Mouse (Mus musculus): ENCODE measurements around the gene Nat8l. TPM values are rescaled to one million over a fixed set of nuclear protein-coding genes. Genes with fewer than 3 reads are reported as not detected.

The Nat8l gene
- polyA plus RNA-seq, 1 experiment from 2014 or later, result 0.47 TPM

DNA sequence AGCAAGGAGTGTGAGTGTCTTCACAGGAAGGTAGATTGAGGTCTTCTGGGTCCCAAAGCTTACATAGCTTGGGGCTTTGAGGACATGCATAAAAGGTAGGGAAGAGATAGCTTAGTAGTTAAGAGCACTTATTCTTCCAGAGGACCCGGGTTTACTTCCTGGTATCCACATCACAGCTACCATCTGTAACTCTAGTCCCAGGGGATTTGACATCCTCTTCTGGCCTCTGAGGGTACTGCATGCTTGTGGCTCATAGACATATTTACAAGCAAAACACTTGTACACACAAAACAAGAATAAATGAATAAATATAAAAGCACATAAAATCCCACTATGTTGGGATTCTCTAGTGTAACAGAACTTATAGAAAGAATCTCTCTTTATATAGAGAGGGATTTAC is 18.9 kb downstream of the Nat8l start:
- H3K4me1 ChIP-seq, result no peaks in the 10 kb centered on the region
- H3K9me3 ChIP-seq, result no peaks in the 10 kb centered on the region
- WGBS, result 66% methylated on average over 1 of the region's 1 CpGs
- no peak overlapping the region for H3K27ac ChIP-seq (replicated peaks)
- no peak overlapping the region for H3K4me3 ChIP-seq
- DNase-seq (ENCODE audit: low spot score), result no peak
- H3K36me3 ChIP-seq (replicated peaks), result no peaks in the 10 kb centered on the region
- no peaks in the 10 kb centered on the region for H3K27me3 ChIP-seq (replicated peaks; ENCODE audit: low read depth, poor library complexity, severe bottlenecking)

DNA sequence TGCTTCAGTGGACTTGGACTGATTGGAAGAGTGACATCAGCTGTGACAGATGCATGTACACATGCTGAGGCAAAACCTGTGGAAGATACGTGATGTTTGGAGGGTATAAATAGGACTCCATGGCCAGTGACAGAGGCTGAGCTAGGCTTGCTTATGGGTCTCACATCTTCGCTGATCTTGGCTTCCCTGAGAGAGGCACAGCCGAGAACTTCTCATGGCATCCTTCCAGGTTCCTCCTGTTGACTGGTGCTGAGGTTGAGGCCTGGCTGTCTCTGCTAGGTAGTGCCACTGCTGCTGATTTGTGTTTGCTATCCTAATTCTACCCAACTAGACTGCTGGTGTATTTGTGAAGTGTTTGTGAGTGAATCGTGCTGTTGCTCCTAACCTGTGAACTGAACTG is 23.2 kb downstream of the Nat8l start:
- H3K9me3 ChIP-seq, result no peaks in the 10 kb centered on the region
- H3K36me3 ChIP-seq (replicated peaks), result no peaks in the 10 kb centered on the region
- no peak for DNase-seq (ENCODE audit: low spot score)
- H3K4me1 ChIP-seq, result no peaks in the 10 kb centered on the region
- no peak overlapping the region for H3K27ac ChIP-seq (replicated peaks)
- no peaks in the 10 kb centered on the region for H3K27me3 ChIP-seq (replicated peaks; ENCODE audit: low read depth, poor library complexity, severe bottlenecking)
- 86% methylated on average over 4 of the region's 4 CpGs for WGBS
- no peak overlapping the region for H3K4me3 ChIP-seq

GRCm38 (mm10) chr5:34030101-34030500 is 34.3 kb downstream of the Nat8l start:
- Histone ChIP-seq H3K9me3 (no peaks in the 10 kb centered on the region), H3K4me3 (no peak overlapping the region), H3K4me1 (no peaks in the 10 kb centered on the region), H3K27me3 (replicated peaks; ENCODE audit: low read depth, poor library complexity, severe bottlenecking) (no peaks in the 10 kb centered on the region), H3K36me3 (replicated peaks) (no peaks in the 10 kb centered on the region), H3K27ac (replicated peaks) (no peak overlapping the region)
- WGBS, result 80% methylated on average over 4 of the region's 4 CpGs
- DNase-seq (ENCODE audit: low spot score), result no peak

GRCm38 (mm10) chr5:34031022-34031421 is 35.2 kb downstream of the Nat8l start:
- Histone ChIP-seq H3K4me3 (no peak overlapping the region), H3K27ac (replicated peaks) (no peak overlapping the region), H3K27me3 (replicated peaks; ENCODE audit: low read depth, poor library complexity, severe bottlenecking) (no peaks in the 10 kb centered on the region), H3K36me3 (replicated peaks) (no peaks in the 10 kb centered on the region), H3K9me3 (no peaks in the 10 kb centered on the region), H3K4me1 (no peaks in the 10 kb centered on the region)
- WGBS, result 77% methylated on average over 6 of the region's 6 CpGs
- DNase-seq (ENCODE audit: low spot score), result no peak

GRCm38 (mm10) chr5:34032520-34032919 is 36.7 kb downstream of the Nat8l start:
- H3K27ac ChIP-seq (replicated peaks), result no peak overlapping the region
- no peak overlapping the region for H3K4me3 ChIP-seq
- 72% methylated on average over 3 of the region's 3 CpGs for WGBS
- H3K4me1 ChIP-seq, result no peaks in the 10 kb centered on the region
- H3K9me3 ChIP-seq, result no peaks in the 10 kb centered on the region
- H3K36me3 ChIP-seq (replicated peaks), result no peaks in the 10 kb centered on the region
- no peaks in the 10 kb centered on the region for H3K27me3 ChIP-seq (replicated peaks; ENCODE audit: low read depth, poor library complexity, severe bottlenecking)
- no peak for DNase-seq (ENCODE audit: low spot score)

Other genes with a start within 250 kb of the Nat8l start
- gene Letm1, start 213.2 kb upstream of the Nat8l start, polyA plus RNA-seq (2016; fragmentation: Nextera tagmentation; extraction: Ambion mirVana), result 56.3 and 59.8 TPM in 2 replicates
- 77.2 and 91.2 TPM in 2 replicates for gene Nsd2, start 175.3 kb upstream of the Nat8l start, polyA plus RNA-seq (2016; fragmentation: Nextera tagmentation; extraction: Ambion mirVana)
- gene Nelfa, start 59.6 kb upstream of the Nat8l start, polyA plus RNA-seq (2016; fragmentation: Nextera tagmentation; extraction: Ambion mirVana), result 87.5 and 89.2 TPM in 2 replicates
- 211 and 214 TPM in 2 replicates for gene Gm1673, start 12.6 kb upstream of the Nat8l start, polyA plus RNA-seq (2016; fragmentation: Nextera tagmentation; extraction: Ambion mirVana)
- 0.67 and 0.69 TPM in 2 replicates for gene Poln, start 173.5 kb downstream of the Nat8l start, polyA plus RNA-seq (2016; fragmentation: Nextera tagmentation; extraction: Ambion mirVana)
- gene Haus3, start 173.5 kb downstream of the Nat8l start, polyA plus RNA-seq (2016; fragmentation: Nextera tagmentation; extraction: Ambion mirVana), result 53.0 and 60.0 TPM in 2 replicates
- 18.7 and 23.0 TPM in 2 replicates for gene Mxd4, start 191.7 kb downstream of the Nat8l start, polyA plus RNA-seq (2016; fragmentation: Nextera tagmentation; extraction: Ambion mirVana)

Measured in embryonic facial prominence, embryonic 10.5 days (tissue).